18 mouse cellular contexts compared by ENCODE assay signal in the genomic region with DNA sequence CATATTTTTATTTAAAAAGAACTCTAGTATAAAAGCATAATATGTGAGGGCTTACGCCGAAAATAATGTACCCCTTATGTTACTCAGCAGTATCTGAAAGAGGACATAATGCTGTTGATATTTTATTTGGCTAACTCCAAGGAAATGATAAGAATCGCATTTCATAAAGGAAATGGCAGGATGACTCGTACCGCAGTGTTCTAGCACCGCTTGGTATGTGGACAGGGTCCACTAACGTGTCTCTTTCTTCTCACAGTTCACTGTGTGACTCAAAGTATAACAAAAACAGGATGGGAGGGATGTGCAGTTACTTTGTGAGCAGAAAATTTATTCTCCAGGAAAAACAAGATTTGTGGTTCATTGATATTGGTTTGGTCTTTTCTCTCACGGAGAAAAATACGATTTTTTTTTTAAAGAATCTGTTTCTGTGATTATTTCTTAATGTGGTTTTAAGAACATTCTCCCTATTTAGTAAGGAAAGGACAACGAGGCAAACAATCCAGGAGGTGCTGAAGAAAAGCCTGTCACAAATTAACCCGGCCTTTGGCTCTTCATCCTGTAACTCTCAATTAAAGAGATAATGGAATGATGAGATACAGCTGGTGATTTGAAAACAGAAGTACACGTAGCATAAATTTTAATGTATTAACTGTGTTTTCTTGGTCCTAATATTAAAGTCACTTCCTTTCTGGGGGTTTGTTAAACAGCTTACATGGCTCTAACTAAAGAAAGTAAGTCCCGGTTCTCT. TPM values are rescaled to one million over a fixed set of nuclear protein-coding genes. Genes with fewer than 3 reads are reported as not detected.
A peak's percentile ranks its signal among the peaks of the same experiment; 100 is the strongest.
DNase-seq lines count a peak whose midpoint lies in the region; ATAC-seq and TF ChIP-seq lines count a peak whose summit lies in the region.
"Had no signal": no experiment of that assay in that cellular context is flagged by ENCODE, and none has a peak within 500 bp of the region (broad histone marks: within the 10 kb centered on the region; RNA-seq: fewer than 3 reads in every experiment).

No protein-coding gene starts in this region.

- no peak overlapping the region for H3K9ac ChIP-seq in kidney, embryonic 15.5 days
- H3K9ac ChIP-seq in lung, embryonic 15.5 days = no peak overlapping the region
- H3K9ac ChIP-seq in liver, embryonic 11.5 days (ENCODE audit: low read depth, low read length) = no peak overlapping the region
- H3K9ac ChIP-seq: embryonic facial prominence, embryonic 12.5 days; forebrain, embryonic 15.5 days; hindbrain, embryonic 13.5 days had no signal

- ATAC-seq in kidney, embryonic 15.5 days (replicated peaks; ENCODE audit: low FRiP score) = no peak
- ATAC-seq in lung, embryonic 15.5 days (ENCODE audit: borderline replicate concordance, extremely low read depth, low FRiP score, low TSS enrichment) = no peak; the same call in 1 of the 2 replicates
- ATAC-seq in liver, embryonic 11.5 days (replicated peaks; ENCODE audit: low FRiP score) = no peak
- ATAC-seq: forebrain, embryonic 15.5 days; hindbrain, postnatal 0 days had no signal

- no peak for TF ChIP-seq POLR2A in kidney, adult 2 months (IDR thresholded peaks at IDR 0.05; ENCODE audit: low read depth, low read length)

- H3K4me2 ChIP-seq in kidney, embryonic 15.5 days = no peak overlapping the region
- peak overlapping the region; percentile 13; the same call in 1 of the 2 replicates for H3K4me2 ChIP-seq in lung, embryonic 15.5 days
- no peak overlapping the region for H3K4me2 ChIP-seq in liver, embryonic 11.5 days
- H3K4me2 ChIP-seq: embryonic facial prominence, embryonic 12.5 days; forebrain, embryonic 15.5 days; hindbrain, embryonic 13.5 days had no signal

- no peaks in the 10 kb centered on the region for H3K27me3 ChIP-seq in kidney, adult 2 months (replicated peaks; ENCODE audit: control insufficient read depth, insufficient read depth, low read length)
- no peaks in the 10 kb centered on the region for H3K27me3 ChIP-seq in kidney, embryonic 15.5 days
- no peaks in the 10 kb centered on the region for H3K27me3 ChIP-seq in lung, embryonic 15.5 days
- no peaks in the 10 kb centered on the region for H3K27me3 ChIP-seq in liver, embryonic 11.5 days (replicated peaks; ENCODE audit: control insufficient read depth, insufficient read depth, low read length)
- H3K27me3 ChIP-seq: embryonic facial prominence, embryonic 12.5 days; forebrain, embryonic 15.5 days; hindbrain, embryonic 13.5 days had no signal

- H3K27ac ChIP-seq in kidney, adult 2 months (ENCODE audit: insufficient read depth, low read depth, low read length) = no peak overlapping the region
- H3K27ac ChIP-seq in kidney, embryonic 15.5 days = no peak overlapping the region
- no peak overlapping the region for H3K27ac ChIP-seq in lung, embryonic 15.5 days
- no peak overlapping the region for H3K27ac ChIP-seq in liver, embryonic 11.5 days (ENCODE audit: low read depth, low read length)
- H3K27ac ChIP-seq: embryonic facial prominence, embryonic 12.5 days; forebrain, embryonic 15.5 days; heart, embryonic 10.5 days; hindbrain, embryonic 13.5 days; hindbrain, postnatal 0 days had no signal

- peak; percentile 16 for DNase-seq in kidney, adult 2 months
- DNase-seq in lung, postnatal 36 days = no peak
- peak; percentile 14 for DNase-seq in 416B (ENCODE audit: low read depth)
- peak; percentile 39 for DNase-seq in Muller cell, postnatal 12 days (ENCODE audit: inconsistent ontology term)
- no peak for DNase-seq in liver, embryonic 11.5 days (ENCODE audit: low spot score)
- no peak for DNase-seq in adrenal gland, postnatal 4 days (ENCODE audit: low spot score in 2 of 2)
- DNase-seq: adrenal gland, adult 8-10 months; cerebellum, adult 11-12 months; cerebellum, adult 9-10 months; cerebellum, postnatal 25 days; heart, postnatal 10 days had no signal

- TF ChIP-seq CTCF in kidney, adult 2 months (conservative IDR thresholded peaks at IDR 0.05; ENCODE audit: insufficient read depth, insufficient read length, low read depth, low read length) = no peak

- no peaks in the 10 kb centered on the region for H3K4me1 ChIP-seq in kidney, adult 2 months (ENCODE audit: control insufficient read depth, insufficient read depth, low read length)
- no peaks in the 10 kb centered on the region for H3K4me1 ChIP-seq in kidney, embryonic 15.5 days
- 0 out of 2 replicates have a peak, but pooled peaks cover 3% of the 10 kb centered on the region for H3K4me1 ChIP-seq in lung, embryonic 15.5 days
- H3K4me1 ChIP-seq in liver, embryonic 11.5 days (replicated peaks; ENCODE audit: control insufficient read depth, insufficient read depth, low read length) = no peaks in the 10 kb centered on the region
- H3K4me1 ChIP-seq: embryonic facial prominence, embryonic 12.5 days; forebrain, embryonic 15.5 days; heart, embryonic 10.5 days; hindbrain, embryonic 13.5 days had no signal

- 42% methylated on average over 13 of the region's 13 CpGs for WGBS in kidney, adult 2 months
- WGBS in kidney, embryonic 15.5 days = 56% methylated on average over 13 of the region's 13 CpGs
- 33% methylated on average over 13 of the region's 13 CpGs for WGBS in lung, embryonic 15.5 days
- WGBS in liver, embryonic 11.5 days = 72% methylated on average over 13 of the region's 13 CpGs

- H3K36me3 ChIP-seq in kidney, adult 2 months (ENCODE audit: control insufficient read depth, insufficient read depth, low read length) = no peaks in the 10 kb centered on the region
- no peaks in the 10 kb centered on the region for H3K36me3 ChIP-seq in kidney, embryonic 15.5 days
- no peaks in the 10 kb centered on the region for H3K36me3 ChIP-seq in lung, embryonic 15.5 days
- no peaks in the 10 kb centered on the region for H3K36me3 ChIP-seq in liver, embryonic 11.5 days (ENCODE audit: control insufficient read depth, insufficient read depth, low read length)
- H3K36me3 ChIP-seq: embryonic facial prominence, embryonic 12.5 days; forebrain, embryonic 15.5 days; heart, embryonic 10.5 days; hindbrain, embryonic 13.5 days had no signal

- no peaks in the 10 kb centered on the region for H3K9me3 ChIP-seq in kidney, embryonic 15.5 days (replicated peaks)
- no peaks in the 10 kb centered on the region for H3K9me3 ChIP-seq in lung, embryonic 15.5 days
- no peaks in the 10 kb centered on the region; the same call in 1 of the 2 replicates for H3K9me3 ChIP-seq in liver, embryonic 11.5 days (ENCODE audit: control insufficient read depth, low read length)
- H3K9me3 ChIP-seq: embryonic facial prominence, embryonic 12.5 days; forebrain, embryonic 15.5 days; heart, embryonic 10.5 days; hindbrain, embryonic 13.5 days had no signal

- no peak overlapping the region for H3K4me3 ChIP-seq in kidney, adult 2 months (ENCODE audit: insufficient read depth, low read depth, low read length)
- no peak overlapping the region for H3K4me3 ChIP-seq in kidney, embryonic 15.5 days (replicated peaks)
- H3K4me3 ChIP-seq in lung, embryonic 15.5 days = no peak overlapping the region
- no peak overlapping the region for H3K4me3 ChIP-seq in liver, embryonic 11.5 days (ENCODE audit: low read depth, low read length)
- H3K4me3 ChIP-seq: embryonic facial prominence, embryonic 12.5 days; forebrain, embryonic 15.5 days; heart, embryonic 10.5 days; hindbrain, embryonic 13.5 days had no signal

RNA-seq across cellular contexts. Expression of a gene that starts 30.3 kb away (rescaled TPM):
- polyA plus RNA-seq in kidney, adult 2 months (2012; rRNA removed) = 7.0 and 7.1 TPM in 2 replicates
- 4.0 and 4.8 TPM in 2 replicates for polyA plus RNA-seq in kidney, embryonic 15.5 days (2015; fragmentation: Nextera tagmentation; extraction: Ambion mirVana)
- 7.4 and 9.7 TPM in 2 replicates for polyA plus RNA-seq in lung, embryonic 15.5 days (2015; fragmentation: Nextera tagmentation; extraction: Ambion mirVana)
- polyA plus RNA-seq in liver, embryonic 11.5 days (2014; fragmentation: Nextera tagmentation; extraction: Ambion mirVana) = 9.1 and 9.4 TPM in 2 replicates
- total RNA-seq in adrenal gland, postnatal 4 days (2021) = 10 to 100 TPM; 13.1 to 15.8 TPM

Comparison
In these comparisons a context has a peak if more than half of its experiments do, and no peak if none do; other contexts are left out.
1. DNase-seq: peak in kidney, adult 2 months (single experiment), 416B (single experiment) and Muller cell, postnatal 12 days (single experiment); none in lung, postnatal 36 days (single experiment), liver, embryonic 11.5 days (single experiment) and adrenal gland, postnatal 4 days (0 of 2).